Mouse (Mus musculus): ENCODE data around the gene Kcnma1. TPM values are rescaled to one million over a fixed set of nuclear protein-coding genes. Genes with fewer than 3 reads are reported as not detected.

Gene Kcnma1
- polyA plus RNA-seq, 1 experiment from 2014 or later, result 17.2 TPM

GRCm38 (mm10) chr14:23990871-23991270, 23.4 kb downstream of the Kcnma1 start:
- no peak overlapping the region for H3K4me3 ChIP-seq (ENCODE audit: low read length)
- WGBS, result 91% methylated on average over 7 of the region's 7 CpGs
- no peaks in the 10 kb centered on the region for H3K36me3 ChIP-seq (ENCODE audit: control insufficient read depth, insufficient read depth, low read length)
- no peak overlapping the region for H3K27ac ChIP-seq (ENCODE audit: low read depth, low read length)
- H3K27me3 ChIP-seq (replicated peaks; ENCODE audit: control insufficient read depth, insufficient read depth, low read length), result no peaks in the 10 kb centered on the region
- H3K9me3 ChIP-seq (ENCODE audit: control insufficient read depth, low read length), result no peaks in the 10 kb centered on the region
- ATAC-seq, result no peak
- no peak overlapping the region for H3K9ac ChIP-seq (ENCODE audit: low read depth, low read length)
- no peak overlapping the region for H3K4me2 ChIP-seq (ENCODE audit: low read length)
- H3K4me1 ChIP-seq (ENCODE audit: control insufficient read depth, insufficient read depth, low read depth, low read length), result no peaks in the 10 kb centered on the region

GRCm38 (mm10) chr14:23989696-23990095, 24.6 kb downstream of the Kcnma1 start:
- Histone ChIP-seq H3K27me3 (replicated peaks; ENCODE audit: control insufficient read depth, insufficient read depth, low read length) (no peaks in the 10 kb centered on the region), H3K9me3 (ENCODE audit: control insufficient read depth, low read length) (no peaks in the 10 kb centered on the region), H3K27ac (ENCODE audit: low read depth, low read length) (no peak overlapping the region), H3K4me2 (ENCODE audit: low read length) (no peak overlapping the region), H3K36me3 (ENCODE audit: control insufficient read depth, insufficient read depth, low read length) (no peaks in the 10 kb centered on the region), H3K4me3 (ENCODE audit: low read length) (no peak overlapping the region), H3K4me1 (ENCODE audit: control insufficient read depth, insufficient read depth, low read depth, low read length) (no peaks in the 10 kb centered on the region), H3K9ac (ENCODE audit: low read depth, low read length) (no peak overlapping the region)
- 0 out of 2 replicates have a peak, but pooled peaks have one; percentile 24 for ATAC-seq
- WGBS, result 80% methylated on average over 11 of the region's 11 CpGs

- no peaks in the 10 kb centered on the region for H3K27me3 ChIP-seq (replicated peaks; ENCODE audit: control insufficient read depth, insufficient read depth, low read length)
- H3K36me3 ChIP-seq (ENCODE audit: control insufficient read depth, insufficient read depth, low read length), result no peaks in the 10 kb centered on the region
- H3K27ac ChIP-seq (ENCODE audit: low read depth, low read length), result no peak overlapping the region
- no peak overlapping the region for H3K9ac ChIP-seq (ENCODE audit: low read depth, low read length)
- no peak overlapping the region for H3K4me2 ChIP-seq (ENCODE audit: low read length)
- H3K4me3 ChIP-seq (ENCODE audit: low read length), result no peak overlapping the region
- WGBS, result 83% methylated on average over 8 of the region's 8 CpGs
- H3K4me1 ChIP-seq (ENCODE audit: control insufficient read depth, insufficient read depth, low read depth, low read length), result no peaks in the 10 kb centered on the region
- no peak for ATAC-seq
- no peaks in the 10 kb centered on the region for H3K9me3 ChIP-seq (ENCODE audit: control insufficient read depth, low read length)
These were observed 32.1 kb downstream of the Kcnma1 start for GRCm38 (mm10) chr14:23982205-23982604.

GRCm38 (mm10) chr14:23974685-23975084, 39.6 kb downstream of the Kcnma1 start:
- Histone ChIP-seq H3K4me1 (ENCODE audit: control insufficient read depth, insufficient read depth, low read depth, low read length) (no peaks in the 10 kb centered on the region), H3K27me3 (replicated peaks; ENCODE audit: control insufficient read depth, insufficient read depth, low read length) (no peaks in the 10 kb centered on the region), H3K36me3 (ENCODE audit: control insufficient read depth, insufficient read depth, low read length) (no peaks in the 10 kb centered on the region), H3K4me2 (ENCODE audit: low read length) (no peak overlapping the region), H3K27ac (ENCODE audit: low read depth, low read length) (no peak overlapping the region), H3K9ac (ENCODE audit: low read depth, low read length) (no peak overlapping the region), H3K4me3 (ENCODE audit: low read length) (no peak overlapping the region), H3K9me3 (ENCODE audit: control insufficient read depth, low read length) (no peaks in the 10 kb centered on the region)
- ATAC-seq, result no peak
- WGBS, result 91% methylated on average over 2 of the region's 2 CpGs

- Histone ChIP-seq H3K4me2 (ENCODE audit: low read length) (no peak overlapping the region), H3K36me3 (ENCODE audit: control insufficient read depth, insufficient read depth, low read length) (no peaks in the 10 kb centered on the region), H3K27ac (ENCODE audit: low read depth, low read length) (no peak overlapping the region), H3K9ac (ENCODE audit: low read depth, low read length) (no peak overlapping the region), H3K4me3 (ENCODE audit: low read length) (no peak overlapping the region), H3K4me1 (ENCODE audit: control insufficient read depth, insufficient read depth, low read depth, low read length) (no peaks in the 10 kb centered on the region), H3K9me3 (ENCODE audit: control insufficient read depth, low read length) (no peaks in the 10 kb centered on the region), H3K27me3 (replicated peaks; ENCODE audit: control insufficient read depth, insufficient read depth, low read length) (no peaks in the 10 kb centered on the region)
- no peak for ATAC-seq
- 77% methylated on average over 8 of the region's 8 CpGs for WGBS
These were observed 47.8 kb downstream of the Kcnma1 start for GRCm38 (mm10) chr14:23966471-23966870.

GRCm38 (mm10) chr14:23959061-23959460, 55.2 kb downstream of the Kcnma1 start:
- Histone ChIP-seq H3K27me3 (replicated peaks; ENCODE audit: control insufficient read depth, insufficient read depth, low read length) (no peaks in the 10 kb centered on the region), H3K9ac (ENCODE audit: low read depth, low read length) (no peak overlapping the region), H3K4me2 (ENCODE audit: low read length) (no peak overlapping the region), H3K36me3 (ENCODE audit: control insufficient read depth, insufficient read depth, low read length) (no peaks in the 10 kb centered on the region), H3K4me3 (ENCODE audit: low read length) (no peak overlapping the region), H3K27ac (ENCODE audit: low read depth, low read length) (no peak overlapping the region), H3K9me3 (ENCODE audit: control insufficient read depth, low read length) (no peaks in the 10 kb centered on the region), H3K4me1 (ENCODE audit: control insufficient read depth, insufficient read depth, low read depth, low read length) (no peaks in the 10 kb centered on the region)
- no peak for ATAC-seq
- 81% methylated on average over 11 of the region's 11 CpGs for WGBS

- no peak for ATAC-seq
- 83% methylated on average over 4 of the region's 4 CpGs for WGBS
- Histone ChIP-seq H3K36me3 (ENCODE audit: control insufficient read depth, insufficient read depth, low read length) (no peaks in the 10 kb centered on the region), H3K4me3 (ENCODE audit: low read length) (no peak overlapping the region), H3K27ac (ENCODE audit: low read depth, low read length) (no peak overlapping the region), H3K9me3 (ENCODE audit: control insufficient read depth, low read length) (no peaks in the 10 kb centered on the region), H3K4me1 (ENCODE audit: control insufficient read depth, insufficient read depth, low read depth, low read length) (no peaks in the 10 kb centered on the region), H3K9ac (ENCODE audit: low read depth, low read length) (no peak overlapping the region), H3K27me3 (replicated peaks; ENCODE audit: control insufficient read depth, insufficient read depth, low read length) (no peaks in the 10 kb centered on the region), H3K4me2 (ENCODE audit: low read length) (no peak overlapping the region)
These were observed 57.0 kb downstream of the Kcnma1 start for GRCm38 (mm10) chr14:23957270-23957669.

GRCm38 (mm10) chr14:23943876-23944275, 70.4 kb downstream of the Kcnma1 start:
- Histone ChIP-seq H3K4me3 (ENCODE audit: low read length) (no peak overlapping the region), H3K9ac (ENCODE audit: low read depth, low read length) (no peak overlapping the region), H3K27me3 (replicated peaks; ENCODE audit: control insufficient read depth, insufficient read depth, low read length) (no peaks in the 10 kb centered on the region), H3K9me3 (ENCODE audit: control insufficient read depth, low read length) (no peaks in the 10 kb centered on the region), H3K27ac (ENCODE audit: low read depth, low read length) (no peak overlapping the region), H3K36me3 (ENCODE audit: control insufficient read depth, insufficient read depth, low read length) (no peaks in the 10 kb centered on the region), H3K4me1 (ENCODE audit: control insufficient read depth, insufficient read depth, low read depth, low read length) (no peaks in the 10 kb centered on the region), H3K4me2 (ENCODE audit: low read length) (no peak overlapping the region)
- 59% methylated on average over 2 of the region's 2 CpGs for WGBS
- no peak for ATAC-seq

GRCm38 (mm10) chr14:23943152-23943551, 71.1 kb downstream of the Kcnma1 start:
- H3K27ac ChIP-seq (ENCODE audit: low read depth, low read length), result no peak overlapping the region
- H3K27me3 ChIP-seq (replicated peaks; ENCODE audit: control insufficient read depth, insufficient read depth, low read length), result no peaks in the 10 kb centered on the region
- H3K36me3 ChIP-seq (ENCODE audit: control insufficient read depth, insufficient read depth, low read length), result no peaks in the 10 kb centered on the region
- H3K4me2 ChIP-seq (ENCODE audit: low read length), result no peak overlapping the region
- no peaks in the 10 kb centered on the region for H3K9me3 ChIP-seq (ENCODE audit: control insufficient read depth, low read length)
- no peaks in the 10 kb centered on the region for H3K4me1 ChIP-seq (ENCODE audit: control insufficient read depth, insufficient read depth, low read depth, low read length)
- no peak for ATAC-seq
- H3K4me3 ChIP-seq (ENCODE audit: low read length), result no peak overlapping the region
- no peak overlapping the region for H3K9ac ChIP-seq (ENCODE audit: low read depth, low read length)
- 65% methylated on average over 5 of the region's 5 CpGs for WGBS

GRCm38 (mm10) chr14:23942103-23942502, 72.2 kb downstream of the Kcnma1 start:
- H3K36me3 ChIP-seq (ENCODE audit: control insufficient read depth, insufficient read depth, low read length), result no peaks in the 10 kb centered on the region
- WGBS, result 86% methylated on average over 8 of the region's 8 CpGs
- no peak for ATAC-seq
- no peaks in the 10 kb centered on the region for H3K27me3 ChIP-seq (replicated peaks; ENCODE audit: control insufficient read depth, insufficient read depth, low read length)
- H3K9ac ChIP-seq (ENCODE audit: low read depth, low read length), result no peak overlapping the region
- no peaks in the 10 kb centered on the region for H3K4me1 ChIP-seq (ENCODE audit: control insufficient read depth, insufficient read depth, low read depth, low read length)
- H3K4me2 ChIP-seq (ENCODE audit: low read length), result no peak overlapping the region
- no peaks in the 10 kb centered on the region for H3K9me3 ChIP-seq (ENCODE audit: control insufficient read depth, low read length)
- H3K27ac ChIP-seq (ENCODE audit: low read depth, low read length), result no peak overlapping the region
- H3K4me3 ChIP-seq (ENCODE audit: low read length), result no peak overlapping the region

All from hindbrain, embryonic 16.5 days (tissue).